Mouse (Mus musculus): ENCODE results near the gene Acadvl. TPM values are rescaled to one million over a fixed set of nuclear protein-coding genes. Genes with fewer than 3 reads are reported as not detected.
A peak's percentile ranks its signal among the peaks of the same experiment; 100 is the strongest.

Acadvl gene
- polyA plus RNA-seq, 1 experiment from 2014 or later = 61.9 TPM

DNA sequence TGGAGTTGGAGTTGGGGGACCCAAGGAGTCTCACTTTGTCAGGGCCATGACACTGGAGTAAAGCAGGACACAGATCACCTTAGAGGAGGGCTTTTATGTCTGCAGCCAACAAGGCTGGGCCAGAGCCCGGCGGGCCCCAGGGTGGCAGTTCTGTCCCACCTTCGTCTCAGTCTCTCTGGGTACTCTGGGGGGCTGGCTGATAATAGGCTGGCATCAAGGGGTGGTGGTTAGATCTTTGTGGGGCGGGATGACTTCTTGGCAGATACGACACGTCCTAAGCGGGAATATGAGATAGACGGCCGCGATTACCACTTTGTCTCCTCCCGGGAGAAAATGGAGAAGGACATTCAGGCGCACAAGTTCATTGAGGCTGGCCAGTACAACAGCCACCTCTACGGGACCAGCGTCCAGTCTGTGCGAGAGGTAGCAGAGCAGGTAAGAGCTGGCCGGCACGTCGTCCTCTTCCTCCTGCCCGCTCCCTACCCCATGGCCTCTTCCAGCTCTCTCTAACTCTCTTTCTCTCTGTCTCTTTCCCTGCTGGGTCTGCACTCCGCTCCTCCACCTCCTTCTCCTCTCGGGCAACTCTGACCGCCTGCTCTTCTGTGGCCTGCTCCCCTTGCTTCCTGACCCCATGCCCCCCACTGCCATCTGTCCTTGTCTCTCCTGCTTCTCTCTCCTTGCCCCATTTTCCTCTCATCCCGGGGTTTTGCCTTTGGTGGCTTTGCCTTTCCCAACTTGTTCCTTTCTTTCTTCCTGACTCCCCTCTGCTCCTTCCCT, 27.3 kb upstream of the Acadvl start:
- H3K9me3 ChIP-seq (replicated peaks) = no peaks in the 10 kb centered on the region
- H3K9ac ChIP-seq = no peak overlapping the region
- no peak for ATAC-seq (ENCODE audit: low FRiP score)
- peaks cover 9% of the 10 kb centered on the region; the same call in 1 of the 2 replicates for H3K4me1 ChIP-seq
- H3K27me3 ChIP-seq = no peaks in the 10 kb centered on the region
- no peak overlapping the region for H3K4me3 ChIP-seq
- 86% methylated on average over 23 of the region's 23 CpGs for WGBS
- H3K4me2 ChIP-seq (replicated peaks) = no peak overlapping the region
- peaks cover 75% of the 10 kb centered on the region for H3K36me3 ChIP-seq
- no peak overlapping the region for H3K27ac ChIP-seq

DNA sequence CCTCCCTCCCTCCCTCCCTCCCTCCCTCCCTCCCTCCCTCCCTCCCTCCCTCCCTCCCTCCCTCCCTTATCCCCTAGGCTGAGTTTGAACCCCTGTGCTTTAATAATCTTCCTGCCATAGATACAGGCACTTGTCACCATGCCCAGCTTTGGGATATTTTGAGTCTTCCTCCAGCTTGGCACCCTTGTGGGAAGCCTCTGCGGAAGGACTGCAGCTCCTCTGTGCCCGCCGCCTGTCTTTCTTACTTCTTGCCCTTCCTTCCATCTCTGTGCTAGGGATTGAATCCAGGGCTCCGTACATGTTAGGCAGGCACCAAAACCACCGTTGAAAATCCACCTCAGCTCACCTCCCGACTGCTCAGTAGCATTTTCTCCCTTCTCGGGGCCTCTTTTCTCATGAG, 25.0 kb upstream of the Acadvl start:
- H3K9me3 ChIP-seq (replicated peaks) = no peaks in the 10 kb centered on the region
- H3K4me3 ChIP-seq = no peak overlapping the region
- no peak overlapping the region for H3K4me2 ChIP-seq (replicated peaks)
- no peak overlapping the region for H3K9ac ChIP-seq
- peaks cover 75% of the 10 kb centered on the region for H3K36me3 ChIP-seq
- H3K27ac ChIP-seq = no peak overlapping the region
- H3K4me1 ChIP-seq = peaks cover 5% of the 10 kb centered on the region; the same call in 1 of the 2 replicates
- WGBS = 93% methylated on average over 7 of the region's 7 CpGs
- no peak for ATAC-seq (ENCODE audit: low FRiP score)
- no peaks in the 10 kb centered on the region for H3K27me3 ChIP-seq

- ATAC-seq (ENCODE audit: low FRiP score) = no peak
- Histone ChIP-seq H3K27me3 (no peaks in the 10 kb centered on the region), H3K27ac (no peak overlapping the region), H3K36me3 (peaks cover 75% of the 10 kb centered on the region), H3K4me2 (replicated peaks) (no peak overlapping the region), H3K9me3 (replicated peaks) (no peaks in the 10 kb centered on the region), H3K4me1 (peaks cover 5% of the 10 kb centered on the region; the same call in 1 of the 2 replicates), H3K9ac (no peak overlapping the region), H3K4me3 (no peak overlapping the region)
- 94% methylated on average over 10 of the region's 10 CpGs for WGBS
Measured at GRCm38 (mm10) chr11:70039631-70040030, 24.4 kb upstream of the Acadvl start.

DNA sequence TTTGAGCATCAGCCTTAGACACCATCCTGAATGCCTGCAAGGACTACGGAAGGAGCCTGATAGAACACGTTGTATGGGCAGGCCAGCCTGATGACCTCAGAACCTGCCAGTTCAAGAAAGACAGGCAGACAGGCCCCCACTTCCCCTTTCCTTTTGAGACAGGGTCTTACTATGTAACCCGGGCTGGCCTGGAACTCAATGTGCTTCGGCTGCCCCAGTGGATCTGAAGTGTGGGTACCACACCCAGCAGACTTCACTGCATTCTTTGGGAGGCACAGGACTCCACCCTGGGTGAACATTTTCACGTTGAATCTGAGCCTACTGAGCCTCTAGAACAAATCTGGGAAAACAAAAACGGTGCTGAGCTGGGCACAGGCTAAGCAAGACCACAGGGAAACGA, 23.0 kb upstream of the Acadvl start:
- H3K27ac ChIP-seq = no peak overlapping the region
- no peaks in the 10 kb centered on the region for H3K4me1 ChIP-seq
- no peak overlapping the region for H3K4me3 ChIP-seq
- H3K9ac ChIP-seq = no peak overlapping the region
- WGBS = 84% methylated on average over 7 of the region's 7 CpGs
- H3K36me3 ChIP-seq = peaks cover 73% of the 10 kb centered on the region
- ATAC-seq (ENCODE audit: low FRiP score) = no peak
- H3K27me3 ChIP-seq = no peaks in the 10 kb centered on the region
- H3K4me2 ChIP-seq (replicated peaks) = no peak overlapping the region
- H3K9me3 ChIP-seq (replicated peaks) = no peaks in the 10 kb centered on the region

GRCm38 (mm10) chr11:70031321-70031670, 16.1 kb upstream of the Acadvl start:
- Histone ChIP-seq H3K4me2 (replicated peaks) (no peak overlapping the region; the same call in 1 of the 2 replicates), H3K4me1 (peaks cover 48% of the 10 kb centered on the region), H3K36me3 (peaks cover 41% of the 10 kb centered on the region), H3K4me3 (no peak overlapping the region), H3K27me3 (no peaks in the 10 kb centered on the region), H3K9me3 (replicated peaks) (no peaks in the 10 kb centered on the region), H3K9ac (no peak overlapping the region), H3K27ac (no peak overlapping the region)
- ATAC-seq (ENCODE audit: low FRiP score) = no peak
- 95% methylated on average over 11 of the region's 11 CpGs for WGBS

DNA sequence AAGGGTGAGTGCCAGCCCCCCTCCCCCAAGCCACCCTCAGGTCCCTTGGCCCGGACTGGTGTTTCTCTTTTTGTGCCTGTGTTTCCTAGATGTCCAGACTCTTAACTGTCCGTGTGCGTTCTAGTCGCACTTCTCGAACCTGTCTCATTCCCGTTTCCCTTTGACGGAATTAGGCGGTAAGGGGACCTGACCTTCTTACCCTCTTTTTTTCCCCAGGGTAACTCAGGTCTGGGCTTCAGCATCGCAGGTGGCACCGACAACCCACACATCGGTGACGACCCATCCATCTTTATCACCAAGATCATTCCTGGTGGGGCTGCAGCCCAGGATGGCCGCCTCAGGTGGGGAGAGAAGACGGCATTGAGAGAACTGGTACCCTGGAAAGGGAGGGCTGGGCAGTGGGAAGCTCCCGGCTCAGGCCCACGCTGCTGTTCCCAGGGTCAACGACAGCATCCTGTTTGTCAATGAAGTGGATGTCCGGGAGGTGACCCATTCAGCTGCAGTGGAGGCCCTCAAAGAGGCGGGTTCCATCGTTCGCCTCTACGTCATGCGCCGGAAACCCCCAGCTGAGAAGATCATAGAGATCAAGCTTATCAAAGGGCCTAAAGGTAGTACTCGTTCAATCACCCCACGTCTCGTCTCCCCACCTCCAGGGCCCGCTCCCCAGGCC, 15.6 kb upstream of the Acadvl start:
- H3K4me2 ChIP-seq (replicated peaks) = peak overlapping the region; percentile 64
- peak overlapping the region; percentile 34 for H3K4me3 ChIP-seq
- peaks cover 41% of the 10 kb centered on the region for H3K36me3 ChIP-seq
- H3K27ac ChIP-seq = peak overlapping the region; percentile 98
- 88% methylated on average over 28 of the region's 28 CpGs for WGBS
- no peaks in the 10 kb centered on the region for H3K9me3 ChIP-seq (replicated peaks)
- H3K27me3 ChIP-seq = no peaks in the 10 kb centered on the region
- no peak for ATAC-seq (ENCODE audit: low FRiP score)
- H3K9ac ChIP-seq = peak overlapping the region; percentile 67
- H3K4me1 ChIP-seq = peaks cover 53% of the 10 kb centered on the region

- H3K4me2 ChIP-seq (replicated peaks) = peak overlapping the region; percentile 64
- peaks cover 61% of the 10 kb centered on the region for H3K4me1 ChIP-seq
- WGBS = 23% methylated on average over 11 of the region's 11 CpGs
- peak overlapping the region; percentile 67 for H3K9ac ChIP-seq
- peaks cover 38% of the 10 kb centered on the region for H3K36me3 ChIP-seq
- peak overlapping the region; percentile 34 for H3K4me3 ChIP-seq
- no peaks in the 10 kb centered on the region for H3K9me3 ChIP-seq (replicated peaks)
- H3K27ac ChIP-seq = peak overlapping the region; percentile 98
- no peaks in the 10 kb centered on the region for H3K27me3 ChIP-seq
- peak; percentile 52 for ATAC-seq (ENCODE audit: low FRiP score)
Measured at GRCm38 (mm10) chr11:70029829-70030550, 14.8 kb upstream of the Acadvl start.

- Histone ChIP-seq H3K36me3 (peaks cover 34% of the 10 kb centered on the region), H3K27me3 (no peaks in the 10 kb centered on the region), H3K9me3 (replicated peaks) (no peaks in the 10 kb centered on the region), H3K4me2 (replicated peaks) (peak overlapping the region; percentile 64), H3K4me1 (peaks cover 69% of the 10 kb centered on the region), H3K9ac (peak overlapping the region; percentile 67), H3K27ac (peak overlapping the region; percentile 98), H3K4me3 (peak overlapping the region; percentile 34)
- peak; percentile 95 for ATAC-seq (ENCODE audit: low FRiP score)
- under 1% methylated on average over 20 of the region's 20 CpGs for WGBS
Measured at GRCm38 (mm10) chr11:70029130-70029801, 14.1 kb upstream of the Acadvl start.

- peak; percentile 9 for ATAC-seq (ENCODE audit: low FRiP score)
- H3K27me3 ChIP-seq = no peaks in the 10 kb centered on the region
- H3K36me3 ChIP-seq = peaks cover 29% of the 10 kb centered on the region
- no peaks in the 10 kb centered on the region for H3K9me3 ChIP-seq (replicated peaks)
- H3K9ac ChIP-seq = peak overlapping the region; percentile 59
- H3K4me2 ChIP-seq (replicated peaks) = peak overlapping the region; percentile 64
- H3K27ac ChIP-seq = peak overlapping the region; percentile 98
- peak overlapping the region; percentile 34 for H3K4me3 ChIP-seq
- H3K4me1 ChIP-seq = peaks cover 75% of the 10 kb centered on the region
- WGBS = 19% methylated on average over 12 of the region's 12 CpGs
Measured at GRCm38 (mm10) chr11:70028401-70029129, 13.4 kb upstream of the Acadvl start.

GRCm38 (mm10) chr11:70027397-70027796, 12.2 kb upstream of the Acadvl start:
- 30% methylated on average over 9 of the region's 9 CpGs for WGBS
- Histone ChIP-seq H3K36me3 (peaks cover 19% of the 10 kb centered on the region), H3K4me1 (peaks cover 86% of the 10 kb centered on the region), H3K4me2 (replicated peaks) (peak overlapping the region; percentile 64), H3K27me3 (no peaks in the 10 kb centered on the region), H3K27ac (peak overlapping the region; percentile 98), H3K4me3 (peak overlapping the region; percentile 30), H3K9ac (peak overlapping the region; percentile 59), H3K9me3 (replicated peaks) (no peaks in the 10 kb centered on the region)
- ATAC-seq (ENCODE audit: low FRiP score) = no peak

DNA sequence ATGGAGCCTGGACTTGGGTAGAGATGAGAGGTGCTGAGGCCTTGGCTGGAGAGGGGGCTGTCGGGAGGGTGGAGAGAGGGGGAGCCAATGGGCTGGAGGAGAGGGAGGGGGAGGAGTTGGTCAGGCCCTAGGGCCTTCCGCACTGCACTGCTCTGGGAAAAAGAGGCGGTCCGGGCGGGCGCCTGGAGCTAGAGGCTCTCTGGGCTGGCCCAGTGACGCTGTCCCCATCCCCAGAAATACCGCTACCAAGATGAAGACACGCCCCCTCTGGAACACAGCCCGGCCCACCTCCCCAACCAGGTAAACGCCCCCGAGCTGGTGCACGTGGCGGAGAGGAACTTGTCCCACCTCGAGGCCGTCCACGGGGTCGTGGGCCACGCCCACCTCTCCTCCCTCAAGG, 11.5 kb upstream of the Acadvl start:
- Histone ChIP-seq H3K9ac (peak overlapping the region; percentile 59), H3K9me3 (replicated peaks) (no peaks in the 10 kb centered on the region), H3K27ac (peak overlapping the region; percentile 98), H3K4me2 (replicated peaks) (peak overlapping the region; percentile 64), H3K4me3 (peak overlapping the region; percentile 30), H3K4me1 (peaks cover 91% of the 10 kb centered on the region), H3K27me3 (no peaks in the 10 kb centered on the region), H3K36me3 (peaks cover 11% of the 10 kb centered on the region)
- WGBS = 0% methylated on average over 17 of the region's 19 CpGs
- no peak for ATAC-seq (ENCODE audit: low FRiP score)

Data from hindbrain, embryonic 12.5 days (tissue).